Mouse (Mus musculus) neural tube, embryonic 12.5 days (tissue): Measurements from ENCODE around the gene Glis2. TPM values are rescaled to one million over a fixed set of nuclear protein-coding genes. Genes with fewer than 3 reads are reported as not detected.
A peak's percentile ranks its signal among the peaks of the same experiment; 100 is the strongest.

ENCODE experiments used
- ATAC-seq: fragments of 200-750 bp; cut with Nextera tagmentation; 2 replicates; pipeline ENCODE4 v1.8.0; 2017; ENCODE audit warnings: low read depth, mild to moderate bottlenecking, moderate TSS enrichment, moderate library complexity; ENCODE audit not compliant: low FRiP score
- H3K27ac ChIP-seq: fragments of 300-500 bp; sonication (generic); 2 replicates; pipeline ENCODE4 v1.5.1; 2016
- H3K27me3 ChIP-seq: fragments of 300-500 bp; sonication (generic); replicated peaks from 2 replicates; pipeline ENCODE4 v1.6.1; 2016; ENCODE audit warnings: mild to moderate bottlenecking
- H3K36me3 ChIP-seq: fragments of 300-500 bp; sonication (generic); 2 replicates; pipeline ENCODE4 v1.6.1; 2016; ENCODE audit warnings: mild to moderate bottlenecking
- H3K4me1 ChIP-seq: fragments of 300-500 bp; sonication (generic); 2 replicates; pipeline ENCODE4 v1.6.1; 2016
- H3K4me2 ChIP-seq: fragments of 300-500 bp; sonication (generic); replicated peaks from 2 replicates; pipeline ENCODE4 v1.6.1; 2016; ENCODE audit warnings: mild to moderate bottlenecking
- H3K4me3 ChIP-seq: fragments of 300-500 bp; sonication (generic); 2 replicates; pipeline ENCODE4 v1.5.1; 2016
- H3K9ac ChIP-seq: fragments of 300-500 bp; sonication (generic); 2 replicates; pipeline ENCODE4 v1.6.1; 2016; ENCODE audit warnings: mild to moderate bottlenecking
- H3K9me3 ChIP-seq: fragments of 300-500 bp; sonication (generic); 2 replicates; pipeline ENCODE4 v1.6.1; 2016; ENCODE audit warnings: mild to moderate bottlenecking
- WGBS: fragments of 180-500 bp; shearing (Covaris S2); methylation state at CpG from one replicate; pipeline ENCODE4 v1.1.7; 2016; 5-methylcytosine and 5-hydroxymethylcytosine counted together
- polyA plus RNA-seq: library from polyadenylated mRNA; unstranded; fragments of >200 nt; fragmentation: Nextera tagmentation; extraction: Ambion mirVana; gene quantifications from 2 replicates; pipeline ENCODE4 v1.2.1, GENCODE M21; 2016

Glis2 gene
- polyA plus RNA-seq, 1 experiment from 2014 or later = 36.5 TPM

DNA sequence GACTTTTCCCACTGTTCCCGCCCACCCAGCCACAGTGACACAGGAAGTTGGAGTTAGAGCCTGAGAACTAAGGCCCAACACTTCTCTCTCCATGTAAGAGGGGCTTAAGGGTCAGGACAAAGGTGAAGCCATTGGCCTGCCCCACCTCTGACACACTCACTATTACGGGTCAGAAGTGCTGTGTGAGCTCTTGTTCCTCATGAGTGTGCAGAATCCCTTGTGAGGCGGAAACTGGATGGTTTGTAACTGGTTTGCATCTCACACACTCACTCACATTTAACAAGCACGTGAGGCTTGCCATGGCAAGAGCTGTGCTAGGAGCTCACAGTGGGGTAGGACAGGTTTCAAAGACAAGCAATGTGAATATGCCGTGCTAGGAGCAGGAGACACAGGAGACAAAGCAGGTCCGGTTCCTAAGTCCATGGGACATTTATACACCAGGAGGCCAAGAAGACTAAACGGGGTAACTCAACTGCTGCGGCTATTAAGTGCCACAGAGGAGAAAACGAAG is 62.1 kb downstream of the Glis2 start:
- no peaks in the 10 kb centered on the region for H3K27me3 ChIP-seq
- no peak overlapping the region for H3K4me2 ChIP-seq
- no peak for ATAC-seq
- peaks cover 27% of the 10 kb centered on the region for H3K36me3 ChIP-seq
- H3K27ac ChIP-seq = no peak overlapping the region
- no peak overlapping the region for H3K9ac ChIP-seq
- 74% methylated on average over 9 of the region's 9 CpGs for WGBS
- H3K9me3 ChIP-seq = no peaks in the 10 kb centered on the region
- no peak overlapping the region for H3K4me3 ChIP-seq
- H3K4me1 ChIP-seq = peaks cover 16% of the 10 kb centered on the region; the same call in 1 of the 2 replicates

DNA sequence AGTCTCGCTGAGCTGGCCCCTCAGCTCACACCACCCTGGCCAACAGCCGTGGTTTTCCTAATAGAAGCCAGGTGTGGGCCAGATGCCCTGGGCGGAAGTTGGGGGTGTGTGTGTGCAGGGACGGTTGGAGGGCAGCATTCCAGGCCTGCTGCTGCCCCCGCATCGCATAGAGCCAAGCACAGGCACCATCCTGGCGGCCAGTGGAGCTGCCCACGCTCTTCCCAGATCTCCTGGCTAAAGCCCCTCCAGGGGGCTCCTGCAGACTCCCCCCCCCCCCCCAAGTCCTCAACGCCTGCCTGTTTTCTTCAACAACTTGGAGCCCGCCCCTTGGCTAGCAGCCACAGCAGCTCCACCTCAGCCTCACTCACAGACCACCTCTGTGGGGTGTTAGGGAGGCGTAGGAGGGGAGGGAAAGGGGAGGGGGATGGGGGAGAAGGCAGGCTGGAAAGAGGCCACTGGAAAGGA is 64.3 kb downstream of the Glis2 start:
- Histone ChIP-seq H3K27ac (no peak overlapping the region), H3K4me2 (peak overlapping the region; percentile 23; the same call in 1 of the 2 replicates), H3K27me3 (no peaks in the 10 kb centered on the region), H3K36me3 (peaks cover 25% of the 10 kb centered on the region), H3K9ac (no peak overlapping the region), H3K4me3 (no peak overlapping the region), H3K9me3 (no peaks in the 10 kb centered on the region), H3K4me1 (peaks cover 11% of the 10 kb centered on the region; the same call in 1 of the 2 replicates)
- no peak for ATAC-seq
- WGBS = 45% methylated on average over 11 of the region's 11 CpGs

DNA sequence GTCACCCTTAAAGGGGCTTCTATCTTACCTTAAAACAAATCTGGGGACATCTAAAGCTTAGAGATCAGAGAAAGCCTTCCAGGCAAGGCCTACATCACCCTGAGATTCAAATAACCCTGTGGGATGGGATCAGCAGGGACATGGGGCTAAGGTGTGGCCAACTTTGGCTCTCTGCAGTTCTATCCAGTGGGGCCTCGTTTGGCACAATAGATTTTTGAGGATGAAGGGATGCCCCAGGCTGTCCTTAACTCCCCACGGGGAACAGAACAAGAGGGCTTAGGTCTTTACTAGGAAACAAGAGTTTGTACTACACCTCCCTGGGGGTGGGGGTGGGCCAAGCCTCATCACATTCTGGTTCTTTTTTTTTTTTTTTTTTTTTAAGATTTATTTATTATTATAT is 64.8 kb downstream of the Glis2 start:
- peak overlapping the region; percentile 23; the same call in 1 of the 2 replicates for H3K4me2 ChIP-seq
- H3K36me3 ChIP-seq = peaks cover 28% of the 10 kb centered on the region
- no peaks in the 10 kb centered on the region for H3K9me3 ChIP-seq
- no peak overlapping the region for H3K27ac ChIP-seq
- no peak for ATAC-seq
- H3K27me3 ChIP-seq = no peaks in the 10 kb centered on the region
- H3K4me1 ChIP-seq = peaks cover 11% of the 10 kb centered on the region; the same call in 1 of the 2 replicates
- 28% methylated on average over 2 of the region's 2 CpGs for WGBS
- no peak overlapping the region for H3K9ac ChIP-seq
- no peak overlapping the region for H3K4me3 ChIP-seq

DNA sequence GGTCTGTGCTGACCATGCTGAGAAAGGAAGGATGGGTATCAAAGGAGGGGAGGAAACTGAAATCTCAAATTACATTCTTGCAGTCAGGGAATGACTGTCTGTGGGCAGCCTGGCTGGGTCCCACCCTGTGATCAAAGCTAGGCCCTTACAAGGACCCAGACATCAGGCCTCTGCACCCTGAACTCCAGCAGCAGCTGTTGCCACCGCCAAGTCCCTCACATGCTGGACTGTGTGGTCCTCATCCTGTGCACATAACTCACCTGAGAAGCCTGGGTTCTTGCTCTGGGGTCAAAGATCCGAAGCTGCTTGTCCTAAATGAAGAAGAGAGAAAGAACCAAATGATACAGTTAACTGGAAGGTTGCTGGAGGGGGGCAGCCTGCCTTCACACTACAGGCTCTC is 67.1 kb downstream of the Glis2 start:
- Histone ChIP-seq H3K27me3 (no peaks in the 10 kb centered on the region), H3K27ac (no peak overlapping the region), H3K9me3 (no peaks in the 10 kb centered on the region), H3K4me3 (no peak overlapping the region), H3K9ac (no peak overlapping the region), H3K4me1 (0 out of 2 replicates have a peak, but pooled peaks cover 8% of the 10 kb centered on the region), H3K4me2 (no peak overlapping the region), H3K36me3 (peaks cover 31% of the 10 kb centered on the region)
- 72% methylated on average over 2 of the region's 2 CpGs for WGBS
- no peak for ATAC-seq

DNA sequence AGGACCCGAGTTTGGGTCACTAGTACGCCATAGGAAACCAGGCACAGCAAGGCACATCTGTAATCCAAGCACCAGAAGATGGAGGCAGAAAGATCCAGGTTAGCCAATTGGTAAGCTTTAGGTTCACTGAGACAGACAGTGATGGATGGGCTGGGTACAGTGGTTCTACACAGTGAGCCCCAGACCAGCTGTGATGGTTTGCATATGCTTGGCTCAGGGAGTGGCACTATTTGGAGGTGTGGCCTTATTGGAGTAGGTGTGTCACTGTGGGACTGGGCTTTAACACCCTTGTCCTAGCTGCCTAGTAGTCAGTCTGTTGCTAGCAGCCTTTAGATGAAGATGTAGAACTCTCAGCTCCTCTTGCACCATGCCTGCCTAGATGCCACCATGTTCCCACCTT is 69.3 kb downstream of the Glis2 start:
- Histone ChIP-seq H3K27me3 (no peaks in the 10 kb centered on the region), H3K27ac (no peak overlapping the region), H3K9me3 (no peaks in the 10 kb centered on the region), H3K36me3 (peaks cover 48% of the 10 kb centered on the region), H3K9ac (no peak overlapping the region), H3K4me2 (no peak overlapping the region), H3K4me1 (0 out of 2 replicates have a peak, but pooled peaks cover 6% of the 10 kb centered on the region), H3K4me3 (no peak overlapping the region)
- 85% methylated on average over 2 of the region's 2 CpGs for WGBS
- no peak for ATAC-seq

DNA sequence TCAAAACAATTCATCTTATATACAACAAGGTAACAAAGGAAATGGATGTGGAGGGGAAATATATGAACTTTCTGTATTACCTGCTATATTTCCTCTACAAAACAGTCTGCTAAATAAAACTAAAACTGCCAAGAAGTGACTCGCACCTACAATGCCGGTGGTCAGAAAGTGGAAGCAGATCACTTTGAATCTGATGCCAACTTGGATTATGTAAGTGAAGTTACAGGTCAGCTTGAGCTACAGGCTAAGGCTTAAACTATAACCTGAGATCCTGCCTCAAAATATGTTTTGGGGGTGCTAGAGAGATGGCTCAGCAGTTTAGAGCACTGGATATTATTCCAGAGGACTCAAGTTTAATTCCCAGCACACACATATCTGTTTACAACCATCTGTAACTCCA is 71.2 kb downstream of the Glis2 start:
- Histone ChIP-seq H3K9ac (no peak overlapping the region), H3K27me3 (no peaks in the 10 kb centered on the region), H3K4me1 (no peaks in the 10 kb centered on the region), H3K4me2 (no peak overlapping the region), H3K9me3 (no peaks in the 10 kb centered on the region), H3K4me3 (no peak overlapping the region), H3K27ac (no peak overlapping the region), H3K36me3 (peaks cover 56% of the 10 kb centered on the region)
- ATAC-seq = no peak
- 94% methylated on average over 2 of the region's 2 CpGs for WGBS

DNA sequence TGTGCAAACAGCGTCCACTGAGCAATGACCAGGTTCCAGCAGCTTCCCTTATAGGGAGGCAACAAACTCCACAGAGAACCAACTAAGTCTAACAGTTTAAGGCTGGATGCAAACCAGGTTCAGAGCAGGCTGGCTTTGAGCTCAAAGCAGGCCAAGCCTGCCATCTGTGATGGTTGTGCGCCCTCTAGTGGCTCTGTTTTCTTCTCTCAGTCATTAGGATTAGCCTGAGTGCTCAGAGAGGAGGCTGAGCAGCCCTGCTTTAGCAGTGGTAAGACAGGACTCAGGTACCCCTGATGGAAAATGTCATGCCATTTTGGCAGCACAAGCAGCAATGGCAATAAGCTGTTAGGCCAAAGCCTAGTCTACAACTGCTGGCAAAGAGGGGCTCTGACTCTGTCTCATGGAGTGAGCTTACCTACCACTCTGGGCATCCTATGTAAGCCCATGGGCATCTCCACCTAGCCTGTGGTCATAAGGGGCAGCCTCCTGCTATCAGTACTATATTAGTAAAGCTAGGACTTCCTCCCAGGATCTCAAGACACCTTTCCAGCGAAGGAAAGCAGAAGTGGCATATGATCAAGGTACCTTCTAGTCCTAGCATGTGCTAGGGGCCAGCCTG is 72.8 kb downstream of the Glis2 start:
- no peak overlapping the region for H3K9ac ChIP-seq
- H3K4me2 ChIP-seq = no peak overlapping the region
- 26% methylated on average over 3 of the region's 3 CpGs for WGBS
- H3K27me3 ChIP-seq = no peaks in the 10 kb centered on the region
- no peak overlapping the region for H3K27ac ChIP-seq
- H3K36me3 ChIP-seq = peaks cover 50% of the 10 kb centered on the region
- H3K4me3 ChIP-seq = no peak overlapping the region
- H3K9me3 ChIP-seq = no peaks in the 10 kb centered on the region
- peak; percentile 78 for ATAC-seq
- no peaks in the 10 kb centered on the region for H3K4me1 ChIP-seq

DNA sequence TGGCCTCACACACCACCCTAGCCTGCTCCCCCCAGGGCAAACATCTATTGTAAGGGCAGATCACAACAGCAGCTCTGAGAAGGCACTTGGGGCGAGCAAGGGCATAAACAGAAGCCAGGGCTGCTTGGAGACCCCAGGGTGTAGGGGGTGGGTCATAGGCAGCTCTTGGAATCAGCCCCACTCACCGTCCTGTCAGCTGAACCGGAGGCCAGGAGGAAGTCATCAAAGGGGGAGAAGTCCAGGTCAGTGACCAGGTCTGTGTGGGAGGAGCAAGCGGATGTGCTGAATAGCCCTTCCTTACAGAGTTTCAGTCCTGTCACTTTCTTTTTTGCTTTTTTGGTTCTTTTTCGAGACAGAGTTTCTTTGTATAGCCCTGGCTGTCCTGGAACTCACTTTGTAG is 75.8 kb downstream of the Glis2 start:
- Histone ChIP-seq H3K4me1 (no peaks in the 10 kb centered on the region), H3K27ac (no peak overlapping the region), H3K4me3 (no peak overlapping the region), H3K9ac (no peak overlapping the region), H3K9me3 (no peaks in the 10 kb centered on the region), H3K4me2 (no peak overlapping the region), H3K27me3 (no peaks in the 10 kb centered on the region), H3K36me3 (peaks cover 39% of the 10 kb centered on the region)
- 82% methylated on average over 5 of the region's 5 CpGs for WGBS
- ATAC-seq = no peak

DNA sequence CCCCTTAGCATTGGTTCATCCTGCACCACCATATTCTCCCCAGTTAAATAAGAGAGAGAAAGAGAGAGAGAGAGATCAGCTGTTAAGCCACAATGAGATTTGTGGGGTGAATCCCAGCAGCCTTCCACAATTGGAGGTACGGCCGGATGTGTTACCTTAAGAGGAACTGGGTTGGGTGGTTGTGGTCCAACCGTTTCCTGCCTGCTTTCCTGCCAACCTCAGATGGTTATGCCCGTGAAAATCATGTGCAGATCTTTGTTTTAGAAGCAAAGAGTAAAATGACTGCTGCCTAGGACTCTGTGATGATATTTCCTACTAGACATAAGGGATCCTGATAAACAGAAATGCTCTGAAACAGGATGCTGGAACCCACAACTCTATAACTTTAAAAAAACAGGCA is 79.6 kb downstream of the Glis2 start:
- Histone ChIP-seq H3K36me3 (peaks cover 20% of the 10 kb centered on the region), H3K9ac (no peak overlapping the region)
- WGBS = 90% methylated on average over 4 of the region's 4 CpGs

More for the DNA sequence above, 79.6 kb downstream of the Glis2 start:
- no peaks in the 10 kb centered on the region for H3K27me3 ChIP-seq
- no peak overlapping the region for H3K4me2 ChIP-seq
- H3K4me1 ChIP-seq = peaks cover 8% of the 10 kb centered on the region
- no peak overlapping the region for H3K27ac ChIP-seq
- no peak overlapping the region for H3K4me3 ChIP-seq
- no peaks in the 10 kb centered on the region for H3K9me3 ChIP-seq
- ATAC-seq = no peak

Other genes with a start within 250 kb of the Glis2 start
- gene Adcy9, start 174.2 kb upstream of the Glis2 start, polyA plus RNA-seq = 3.0 and 3.1 TPM in 2 replicates
- 30.2 and 33.2 TPM in 2 replicates for gene Srl, start 52.9 kb upstream of the Glis2 start, polyA plus RNA-seq
- gene Tfap4, start 34.9 kb upstream of the Glis2 start, polyA plus RNA-seq = 13.5 and 14.2 TPM in 2 replicates
- 121 and 143 TPM in 2 replicates for gene Pam16, start 30.3 kb downstream of the Glis2 start, polyA plus RNA-seq
- gene Vasn, start 45.2 kb downstream of the Glis2 start, polyA plus RNA-seq = 10.9 and 11.3 TPM in 2 replicates
- gene Dnaja3, start 45.3 kb downstream of the Glis2 start, polyA plus RNA-seq = 51.5 and 56.4 TPM in 2 replicates
- 23.6 and 31.2 TPM in 2 replicates for gene Coro7, start 85.1 kb downstream of the Glis2 start, polyA plus RNA-seq
- 98.7 and 105 TPM in 2 replicates for gene Nmral1, start 124.6 kb downstream of the Glis2 start, polyA plus RNA-seq
- 88.9 and 90.0 TPM in 2 replicates for gene Hmox2, start 131.6 kb downstream of the Glis2 start, polyA plus RNA-seq
- gene Cdip1, start 195.6 kb downstream of the Glis2 start, polyA plus RNA-seq = 97.0 and 102 TPM in 2 replicates
- gene 4930562C15Rik, start 240.7 kb downstream of the Glis2 start, polyA plus RNA-seq = 0.27 and 0.51 TPM in 2 replicates